Mouse (Mus musculus) heart, postnatal 4 days (tissue): ENCODE results near the gene Spon2. TPM values are rescaled to one million over a fixed set of nuclear protein-coding genes. Genes with fewer than 3 reads are reported as not detected.

ENCODE experiments used
- DNase-seq: peaks from one replicate; pipeline ENCODE4 v3.0.0; 2021
- total RNA-seq, 2 experiments: library from RNA; stranded (reverse); gene quantifications; 2 replicates each; pipeline ENCODE4 v1.2.3; 2021

Gene Spon2
- total RNA-seq, 2 experiments from 2014 or later: 56.8 to 62.9 TPM

- no peak for DNase-seq
Observed at GRCm38 (mm10) chr5:33217663-33218062, 592 bp downstream of the Spon2 start.

GRCm38 (mm10) chr5:33214723-33215122, 3.5 kb downstream of the Spon2 start:
- no peak for DNase-seq

DNA sequence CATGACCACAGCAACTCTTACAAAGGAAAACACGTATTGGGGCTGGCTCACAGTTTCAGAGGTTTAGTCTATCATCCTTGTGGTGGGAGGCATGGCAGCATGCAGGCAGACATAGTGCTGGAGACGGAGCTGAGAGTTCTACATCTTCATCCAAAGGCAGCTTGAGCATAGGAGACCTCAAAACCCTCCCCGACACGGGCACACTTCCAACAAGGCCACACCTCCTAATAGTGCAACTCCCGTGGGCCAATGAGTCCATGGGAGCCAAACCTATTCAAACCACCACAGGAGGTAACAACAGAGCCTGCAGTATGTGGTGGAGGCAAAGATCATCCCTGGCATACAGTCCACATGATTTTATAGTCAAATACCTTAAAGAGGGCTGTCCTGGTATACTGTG, 7.0 kb downstream of the Spon2 start:
- no peak for DNase-seq

GRCm38 (mm10) chr5:33210515-33210914, 7.7 kb downstream of the Spon2 start:
- DNase-seq: no peak

DNA sequence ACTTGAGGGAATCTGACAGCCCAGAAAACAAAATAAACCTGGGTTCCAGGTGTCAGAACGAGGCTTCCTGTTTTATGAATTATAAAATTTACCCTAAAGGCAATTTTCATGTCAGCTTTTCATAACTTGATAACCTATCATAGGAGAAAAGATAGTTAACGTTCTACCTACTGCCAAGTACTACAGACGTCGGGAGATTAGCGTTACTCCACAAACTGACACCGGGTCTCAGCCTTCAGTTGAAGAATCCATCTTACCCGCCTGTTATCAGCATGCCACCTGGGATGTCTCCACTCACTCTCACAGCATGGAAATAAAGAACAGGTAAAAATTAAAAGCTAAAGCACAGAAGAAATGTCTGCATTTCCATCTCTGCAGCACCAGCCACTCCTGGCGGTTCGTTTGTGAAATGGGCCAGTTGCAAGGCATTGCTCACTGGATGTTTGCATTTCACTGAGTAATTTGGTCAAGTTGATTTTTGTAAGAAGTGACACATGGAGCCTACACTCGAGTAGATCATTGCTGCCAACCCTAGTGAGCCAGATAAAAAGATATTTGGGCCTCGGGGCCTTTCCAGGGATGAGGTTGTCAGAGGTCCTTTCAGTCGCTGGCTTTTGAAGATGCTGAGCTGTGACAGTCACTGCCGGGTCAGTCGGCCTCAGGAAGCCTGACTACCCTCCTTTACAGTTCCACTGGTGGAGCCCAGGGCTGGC, 9.6 kb downstream of the Spon2 start:
- no peak for DNase-seq

DNA sequence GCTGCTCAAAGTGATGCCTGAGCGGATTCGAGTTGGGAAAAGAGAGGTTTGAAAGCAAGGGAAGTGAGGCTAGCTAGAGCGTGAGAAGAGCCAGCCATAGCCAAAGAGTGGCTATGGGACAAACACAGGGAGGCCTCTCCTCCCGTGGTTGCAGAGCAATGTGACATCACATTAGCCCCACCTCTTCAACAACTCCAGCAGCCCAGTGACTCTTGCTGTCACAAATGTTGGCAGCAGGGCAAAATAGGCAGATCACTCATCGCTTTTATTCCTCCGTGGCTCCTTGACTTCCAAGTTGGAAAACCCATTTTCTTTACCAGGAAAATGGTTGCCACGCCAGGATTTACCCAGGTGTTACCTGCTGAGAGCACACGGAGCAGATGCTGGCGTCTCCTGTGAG, 11.1 kb downstream of the Spon2 start:
- no peak for DNase-seq

DNA sequence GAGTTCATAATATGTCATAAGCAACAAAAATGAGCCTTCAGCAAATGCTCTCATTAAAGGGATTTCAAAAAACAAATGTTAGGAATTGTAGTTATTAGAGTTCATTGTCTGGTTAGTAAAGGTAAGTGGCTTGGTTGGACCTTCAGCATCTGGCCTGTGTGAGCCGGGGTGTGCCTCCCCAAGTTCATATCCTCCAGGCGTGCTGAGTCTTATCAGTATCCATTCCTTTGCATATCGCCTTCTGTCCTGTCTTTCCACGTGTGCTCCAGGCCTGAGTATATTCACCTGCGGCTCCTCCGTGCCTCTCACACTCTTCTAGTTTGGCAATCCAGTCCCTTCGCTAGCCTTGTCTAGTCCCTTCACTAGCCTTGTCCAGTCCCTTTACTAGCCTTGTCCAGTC, 11.9 kb downstream of the Spon2 start:
- DNase-seq: no peak

DNA sequence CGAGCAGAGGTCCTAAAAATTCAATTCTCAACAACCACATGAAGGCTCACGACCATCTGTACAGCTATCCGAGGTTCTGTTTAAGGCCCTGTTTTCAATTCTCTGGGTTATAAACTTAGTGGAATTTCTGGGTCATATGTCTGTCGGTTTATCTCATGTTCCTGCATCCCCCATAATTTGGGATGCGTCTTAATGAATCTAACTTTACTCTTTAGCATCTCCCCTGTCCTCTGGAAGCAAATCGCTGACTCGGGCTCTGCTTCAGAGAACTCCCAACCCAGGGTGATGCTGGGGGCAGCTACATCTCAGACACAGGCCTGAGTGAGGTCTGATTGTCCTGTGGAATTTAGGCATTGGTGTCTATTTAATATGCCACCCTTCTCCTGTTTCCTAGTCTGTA, 14.0 kb downstream of the Spon2 start:
- DNase-seq: no peak

- DNase-seq: peak; percentile 89
Observed at GRCm38 (mm10) chr5:33203691-33204242, 14.5 kb downstream of the Spon2 start.

GRCm38 (mm10) chr5:33203171-33203565, 15.1 kb downstream of the Spon2 start:
- no peak for DNase-seq

- no peak for DNase-seq
Observed at GRCm38 (mm10) chr5:33202516-33203170, 15.6 kb downstream of the Spon2 start.

DNA sequence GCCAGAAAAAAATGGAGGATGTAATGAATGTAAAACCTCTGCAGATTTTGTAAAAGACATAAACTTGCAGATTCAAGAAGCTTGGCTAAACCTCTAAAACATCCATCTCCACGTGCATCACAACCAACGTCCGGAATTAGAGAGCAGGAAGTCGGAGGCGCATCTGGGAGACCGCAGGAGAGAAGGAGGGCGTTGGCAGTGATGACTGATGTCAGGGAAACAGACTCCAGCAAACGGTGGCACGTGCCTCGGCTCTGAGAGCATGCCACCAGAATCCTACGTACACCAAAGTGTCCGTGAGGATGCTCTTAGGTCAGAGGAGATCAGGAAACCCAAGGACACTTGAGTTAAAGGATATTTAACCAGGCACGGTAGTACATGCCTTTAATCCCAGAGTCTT, 16.6 kb downstream of the Spon2 start:
- DNase-seq: no peak

GRCm38 (mm10) chr5:33200071-33200470, 18.2 kb downstream of the Spon2 start:
- DNase-seq: no peak

- DNase-seq: no peak
Observed at GRCm38 (mm10) chr5:33195246-33195852, 22.9 kb downstream of the Spon2 start.

- DNase-seq: no peak
Observed at GRCm38 (mm10) chr5:33193567-33193966, 24.7 kb downstream of the Spon2 start.

Other genes starting within 250 kb of the Spon2 start
- 100 to 1,000 TPM; 216 to 229 TPM for gene Ywhah, start 199.6 kb downstream of the Spon2 start, total RNA-seq
- gene Slc5a1, start 114.2 kb downstream of the Spon2 start, total RNA-seq: not detected
- gene Ctbp1, start 56.5 kb upstream of the Spon2 start, total RNA-seq: 100 to 1,000 TPM; 264 to 274 TPM
- gene Maea, start 117.1 kb upstream of the Spon2 start, total RNA-seq: 100 to 1,000 TPM; 148 to 159 TPM
- gene Uvssa, start 160.1 kb upstream of the Spon2 start, total RNA-seq: 1 to 10 TPM; 6.3 to 6.7 TPM
- gene Nkx1-1, start 215.5 kb upstream of the Spon2 start, total RNA-seq: not detected